Mouse (Mus musculus): ENCODE data around the gene Cdpf1.

GRCm38 (mm10) chr15:85786711-85787110 lies 24.8 kb downstream of the Cdpf1 start:
- no peak for TF ChIP-seq CTCF (IDR thresholded peaks at IDR 0.05; ENCODE audit: insufficient read depth, low read depth, low read length)
- no peak for TF ChIP-seq POLR2A (IDR thresholded peaks at IDR 0.05; ENCODE audit: insufficient read depth, low read depth, low read length)
